Mouse (Mus musculus): ENCODE results near the gene Olfr1406.
"Not testable (repeated sequence)": the region's sequence is repeated elsewhere in the genome, so short reads cannot be mapped to it uniquely, and the experiment has no call there.

Olfr1406 gene

GRCm38 (mm10) chr1:173190540-173190939 lies at the start of gene Olfr1406:
TSS of gene Olfr1406 (minus strand) at chr1:173190640.
- DNase-seq, result no peak

- DNase-seq, result not testable (repeated sequence)
Observed at GRCm38 (mm10) chr1:173237004-173237403, 46.6 kb upstream of the Olfr1406 start.

- no peak for DNase-seq
Observed at GRCm38 (mm10) chr1:173227081-173227480, 36.6 kb upstream of the Olfr1406 start, which contains the start of gene Fcer1a. TSS of gene Fcer1a (minus strand) at chr1:173227214.

DNA sequence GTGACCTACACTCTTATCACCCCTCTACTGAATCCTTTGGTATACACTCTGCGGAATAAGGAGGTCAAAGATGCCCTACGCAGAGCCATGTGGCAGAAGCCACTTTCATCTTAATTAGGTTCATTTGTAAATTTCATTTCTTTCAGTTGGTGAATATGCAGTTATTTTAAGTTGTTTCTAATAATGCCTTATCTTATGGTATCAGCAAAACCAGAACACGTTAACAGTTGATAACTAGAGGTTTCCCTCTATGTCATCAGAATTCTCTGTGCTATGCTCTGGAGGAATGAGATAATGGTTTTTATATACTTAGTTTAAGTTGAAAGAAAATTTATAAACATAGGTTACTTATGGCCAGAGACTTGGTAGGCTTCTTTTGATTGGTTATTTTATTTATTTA lies 26.0 kb upstream of the Olfr1406 start:
- DNase-seq, result no peak

DNA sequence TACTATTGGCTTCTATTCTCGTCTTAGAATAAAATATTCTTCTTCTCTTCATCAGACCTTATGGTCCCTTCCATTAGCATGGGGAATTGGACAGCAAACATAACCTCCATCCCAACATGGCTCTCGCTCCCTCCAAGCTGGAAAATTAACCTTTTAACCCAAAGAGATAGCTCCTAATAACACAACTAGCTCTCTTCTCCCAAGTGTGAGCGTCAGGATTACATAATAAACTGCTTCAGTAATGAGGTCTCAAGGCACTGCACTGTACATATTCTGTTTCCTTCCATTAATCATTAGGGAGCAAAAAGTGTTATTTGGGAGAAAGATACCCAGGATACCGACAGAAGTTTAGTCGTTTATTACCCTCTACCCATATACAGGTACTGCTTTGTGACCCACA lies 21.7 kb upstream of the Olfr1406 start, which contains the start of gene Olfr1404:
Gene Olfr1404, plus strand, starts transcription at position 301 of the 400 bp plus-strand sequence.
- DNase-seq, result no peak

DNA sequence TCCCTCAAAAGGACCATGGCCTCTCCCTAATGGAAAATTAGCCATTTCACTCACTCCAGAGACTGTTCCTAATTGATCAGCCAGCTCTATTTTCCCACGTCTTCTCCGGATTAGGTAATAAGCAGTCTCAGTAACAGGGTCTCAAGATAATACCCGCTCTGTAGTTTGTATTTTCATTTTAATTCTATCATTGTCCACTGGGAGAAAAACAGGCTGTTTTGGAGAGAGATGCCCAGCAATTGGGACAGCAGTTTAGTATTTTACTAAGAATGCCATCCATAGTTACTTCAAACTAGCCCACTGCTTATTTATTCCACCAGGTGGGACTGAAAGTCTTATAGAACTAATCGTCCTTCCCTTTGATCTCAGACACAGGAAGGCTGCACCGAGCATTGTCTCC lies 7.1 kb upstream of the Olfr1406 start, which contains the start of gene Olfr218:
Gene Olfr218, plus strand, starts transcription at position 301 of the 400 bp plus-strand sequence.
- no peak for DNase-seq

- no peak for DNase-seq
Observed at GRCm38 (mm10) chr1:173196359-173196758, 5.9 kb upstream of the Olfr1406 start.

GRCm38 (mm10) chr1:173192059-173192458 lies 1.6 kb upstream of the Olfr1406 start:
- no peak for DNase-seq

DNA sequence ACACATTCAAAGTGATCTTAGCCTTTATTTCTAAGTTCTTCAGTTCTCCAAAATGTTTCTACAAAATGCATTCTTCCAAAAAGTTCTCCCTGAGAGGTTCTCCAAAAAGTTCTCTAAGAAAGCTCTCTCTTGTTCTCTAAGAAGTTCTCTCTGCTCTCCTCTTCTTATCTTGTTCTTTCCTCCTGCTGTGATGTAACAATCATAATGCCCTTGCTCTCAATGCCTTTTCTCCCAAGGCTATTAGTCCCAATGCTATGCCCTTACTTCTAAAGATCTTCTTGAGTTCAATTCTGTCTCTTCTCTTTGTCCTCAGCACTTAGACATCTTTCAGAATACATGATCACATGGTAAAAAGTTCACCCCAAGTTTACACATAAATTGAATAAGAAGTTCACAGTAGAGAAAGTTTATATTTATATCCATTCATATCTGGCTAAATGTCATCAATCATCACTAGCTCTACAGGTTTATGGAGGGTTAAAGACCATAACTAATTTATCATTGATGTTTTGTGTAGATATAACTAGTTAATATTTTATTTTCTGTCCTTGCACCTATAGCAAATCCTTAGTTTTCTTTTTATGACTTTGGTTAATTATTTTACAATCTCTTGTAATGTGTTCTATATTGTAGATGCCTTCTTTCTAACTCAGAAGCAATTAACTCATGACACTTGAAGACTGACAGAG lies 16.1 kb downstream of the Olfr1406 start:
- no peak for DNase-seq

- no peak for DNase-seq
Observed at GRCm38 (mm10) chr1:173137274-173137673, 53.2 kb downstream of the Olfr1406 start, which contains the start of gene Olfr1408. TSS of gene Olfr1408 (minus strand) at chr1:173137374.

All from thymus, adult 18-20 months (tissue).